Mouse (Mus musculus): ENCODE data around the gene Slc25a51.
"Not testable (repeated sequence)": the region's sequence is repeated elsewhere in the genome, so short reads cannot be mapped to it uniquely, and the experiment has no call there.

Slc25a51 gene

GRCm38 (mm10) chr4:45396211-45396610 lies 12.4 kb downstream of the Slc25a51 start:
- DNase-seq, result not testable (repeated sequence)

GRCm38 (mm10) chr4:45393658-45394057 lies 14.9 kb downstream of the Slc25a51 start:
- no peak for DNase-seq

GRCm38 (mm10) chr4:45392994-45393393 lies 15.6 kb downstream of the Slc25a51 start:
- no peak for DNase-seq

GRCm38 (mm10) chr4:45392572-45392971 lies 16.0 kb downstream of the Slc25a51 start:
- no peak for DNase-seq

- DNase-seq, result no peak
These were observed 16.5 kb downstream of the Slc25a51 start for GRCm38 (mm10) chr4:45392099-45392498.

GRCm38 (mm10) chr4:45387296-45387695 lies 21.3 kb downstream of the Slc25a51 start:
- DNase-seq, result not testable (repeated sequence)

- not testable (repeated sequence) for DNase-seq
These were observed 26.4 kb downstream of the Slc25a51 start for GRCm38 (mm10) chr4:45382133-45382532.

GRCm38 (mm10) chr4:45380903-45381580 lies 27.5 kb downstream of the Slc25a51 start:
- not testable (repeated sequence) for DNase-seq

GRCm38 (mm10) chr4:45376573-45376972 lies 32.0 kb downstream of the Slc25a51 start:
- DNase-seq, result no peak

- no peak for DNase-seq
These were observed 33.7 kb downstream of the Slc25a51 start for GRCm38 (mm10) chr4:45374879-45375278.

- no peak for DNase-seq
These were observed 37.3 kb downstream of the Slc25a51 start for GRCm38 (mm10) chr4:45371261-45371660.

- no peak for DNase-seq
These were observed 51.9 kb downstream of the Slc25a51 start for GRCm38 (mm10) chr4:45356653-45357052.

Data from right cerebral cortex, postnatal 14 days (tissue).